Comparison of ENCODE assay signal across 21 mouse cellular contexts in genomic region chr11:106286987-106287386, GRCm38 (mm10). TPM values are rescaled to one million over a fixed set of nuclear protein-coding genes. Genes with fewer than 3 reads are reported as not detected.
A peak's percentile ranks its signal among the peaks of the same experiment; 100 is the strongest.
DNase-seq lines count a peak whose midpoint lies in the region; ATAC-seq and TF ChIP-seq lines count a peak whose summit lies in the region.
"Had no signal": no experiment of that assay in that cellular context is flagged by ENCODE, and none has a peak within 500 bp of the region (broad histone marks: within the 10 kb centered on the region; RNA-seq: fewer than 3 reads in every experiment).

No protein-coding gene starts in this region.

- no peak overlapping the region for H3K4me2 ChIP-seq in forebrain, embryonic 14.5 days (ENCODE audit: low read length)
- H3K4me2 ChIP-seq in limb, embryonic 15.5 days: no peak overlapping the region
- H3K4me2 ChIP-seq: hindbrain, embryonic 15.5 days; stomach, embryonic 15.5 days had no signal

- no peaks in the 10 kb centered on the region for H3K36me3 ChIP-seq in forebrain, embryonic 14.5 days (ENCODE audit: control insufficient read depth, insufficient read depth, low read length)
- H3K36me3 ChIP-seq in forebrain, embryonic 10.5 days (replicated peaks): no peaks in the 10 kb centered on the region
- no peaks in the 10 kb centered on the region for H3K36me3 ChIP-seq in limb, embryonic 15.5 days
- no peaks in the 10 kb centered on the region for H3K36me3 ChIP-seq in kidney, adult 2 months (ENCODE audit: control insufficient read depth, insufficient read depth, low read length)
- H3K36me3 ChIP-seq: hindbrain, embryonic 15.5 days; stomach, embryonic 15.5 days had no signal

- TF ChIP-seq POLR2A in kidney, adult 2 months (IDR thresholded peaks at IDR 0.05; ENCODE audit: low read depth, low read length): no peak

- no peaks in the 10 kb centered on the region for H3K4me1 ChIP-seq in forebrain, embryonic 14.5 days (ENCODE audit: control insufficient read depth, insufficient read depth, low read length)
- H3K4me1 ChIP-seq in forebrain, embryonic 10.5 days: no peaks in the 10 kb centered on the region; the same call in 1 of the 2 replicates
- peaks cover 19% of the 10 kb centered on the region for H3K4me1 ChIP-seq in limb, embryonic 15.5 days
- no peaks in the 10 kb centered on the region for H3K4me1 ChIP-seq in kidney, adult 2 months (ENCODE audit: control insufficient read depth, insufficient read depth, low read length)
- H3K4me1 ChIP-seq: hindbrain, embryonic 15.5 days; stomach, embryonic 15.5 days had no signal

- 66% methylated on average over 11 of the region's 11 CpGs for WGBS in forebrain, embryonic 14.5 days
- WGBS in forebrain, embryonic 10.5 days: 83% methylated on average over 11 of the region's 11 CpGs
- 31% methylated on average over 11 of the region's 11 CpGs for WGBS in limb, embryonic 15.5 days
- 63% methylated on average over 11 of the region's 11 CpGs for WGBS in kidney, adult 2 months

- H3K9ac ChIP-seq in forebrain, embryonic 14.5 days (ENCODE audit: low read length): no peak overlapping the region
- no peak overlapping the region for H3K9ac ChIP-seq in limb, embryonic 15.5 days
- H3K9ac ChIP-seq: hindbrain, embryonic 15.5 days; liver, embryonic 14.5 days; stomach, embryonic 15.5 days had no signal

- H3K27me3 ChIP-seq in forebrain, embryonic 14.5 days (replicated peaks; ENCODE audit: control insufficient read depth, insufficient read depth, low read length): no peaks in the 10 kb centered on the region
- no peaks in the 10 kb centered on the region for H3K27me3 ChIP-seq in forebrain, embryonic 10.5 days (ENCODE audit: poor library complexity, severe bottlenecking)
- H3K27me3 ChIP-seq in limb, embryonic 15.5 days: no peaks in the 10 kb centered on the region
- no peaks in the 10 kb centered on the region for H3K27me3 ChIP-seq in kidney, adult 2 months (replicated peaks; ENCODE audit: control insufficient read depth, insufficient read depth, low read length)
- H3K27me3 ChIP-seq: hindbrain, embryonic 15.5 days; stomach, embryonic 15.5 days had no signal

- no peak for TF ChIP-seq CTCF in kidney, adult 2 months (conservative IDR thresholded peaks at IDR 0.05; ENCODE audit: insufficient read depth, insufficient read length, low read depth, low read length)

- peak; percentile 29 for DNase-seq in forebrain, embryonic 14.5 days (ENCODE audit: low spot score)
- DNase-seq in forebrain, embryonic 10.5 days (ENCODE audit: extremely low spot score, low spot score): no peak
- DNase-seq in right cerebral cortex, postnatal 4 days: peak; percentile 47
- DNase-seq in right cerebral cortex, adult 2 months (ENCODE audit: low spot score in 2 of 2): no peak
- DNase-seq in cerebellum, adult 9-10 months: peak; percentile 93
- DNase-seq in kidney, adult 2 months: no peak
- DNase-seq in kidney, postnatal 10 days: no peak
- DNase-seq: adrenal gland, postnatal 36 days; B cell, adult 2 months; heart, adult 2 months; heart, postnatal 10 days; kidney, adult 8-10 months; midbrain, embryonic 14.5 days; thymus, postnatal 4 days had no signal

- H3K27ac ChIP-seq in forebrain, embryonic 14.5 days (ENCODE audit: low read depth, low read length): no peak overlapping the region
- no peak overlapping the region for H3K27ac ChIP-seq in forebrain, embryonic 10.5 days
- peak overlapping the region; percentile 80 for H3K27ac ChIP-seq in limb, embryonic 15.5 days
- no peak overlapping the region for H3K27ac ChIP-seq in kidney, adult 2 months (ENCODE audit: insufficient read depth, low read depth, low read length)
- H3K27ac ChIP-seq: heart, adult 2 months; hindbrain, embryonic 15.5 days; liver, embryonic 14.5 days; stomach, embryonic 15.5 days had no signal

- H3K4me3 ChIP-seq in forebrain, embryonic 14.5 days (ENCODE audit: low read depth, low read length): no peak overlapping the region
- no peak overlapping the region for H3K4me3 ChIP-seq in forebrain, embryonic 10.5 days
- H3K4me3 ChIP-seq in limb, embryonic 15.5 days: no peak overlapping the region
- H3K4me3 ChIP-seq in kidney, adult 2 months (ENCODE audit: insufficient read depth, low read depth, low read length): no peak overlapping the region
- H3K4me3 ChIP-seq: erythroblast, embryonic 14.5 days; heart, adult 2 months; hindbrain, embryonic 15.5 days; stomach, embryonic 15.5 days had no signal

- H3K9me3 ChIP-seq in forebrain, embryonic 14.5 days (replicated peaks; ENCODE audit: control insufficient read depth, low read length): no peaks in the 10 kb centered on the region
- no peaks in the 10 kb centered on the region for H3K9me3 ChIP-seq in forebrain, embryonic 10.5 days
- no peaks in the 10 kb centered on the region for H3K9me3 ChIP-seq in limb, embryonic 15.5 days
- H3K9me3 ChIP-seq: hindbrain, embryonic 15.5 days; stomach, embryonic 15.5 days had no signal

- ATAC-seq in forebrain, embryonic 14.5 days: no peak
- ATAC-seq in limb, embryonic 15.5 days (ENCODE audit: insufficient number of reproducible peaks, low FRiP score, low TSS enrichment, low read depth): no peak

RNA-seq across cellular contexts. Expression of gene Tcam1, which starts 10.5 kb away (rescaled TPM):
- 0.05 and 0.22 TPM in 2 replicates for polyA plus RNA-seq in forebrain, embryonic 14.5 days (2014; fragmentation: Nextera tagmentation; extraction: Ambion mirVana)
- polyA plus RNA-seq in forebrain, embryonic 10.5 days (2016; fragmentation: Nextera tagmentation; extraction: Ambion mirVana): 0.15 TPM in 2 replicates
- polyA plus RNA-seq in limb, embryonic 15.5 days (2015; fragmentation: Nextera tagmentation; extraction: Ambion mirVana): 0.41 and 0.53 TPM in 2 replicates
- polyA plus RNA-seq in kidney, adult 2 months (2012; rRNA removed): 0.02 and 0.03 TPM in 2 replicates
- polyA plus RNA-seq: erythroblast, embryonic 14.5 days had no signal

RNA-seq across cellular contexts. Expression of gene Smarcd2, which starts 14.2 kb away (rescaled TPM):
- polyA plus RNA-seq in forebrain, embryonic 14.5 days (2014; fragmentation: Nextera tagmentation; extraction: Ambion mirVana): 11.1 and 11.7 TPM in 2 replicates
- polyA plus RNA-seq in forebrain, embryonic 10.5 days (2016; fragmentation: Nextera tagmentation; extraction: Ambion mirVana): 20.5 and 20.7 TPM in 2 replicates
- polyA plus RNA-seq in limb, embryonic 15.5 days (2015; fragmentation: Nextera tagmentation; extraction: Ambion mirVana): 90.6 and 110 TPM in 2 replicates
- 70.0 and 77.9 TPM in 2 replicates for polyA plus RNA-seq in kidney, adult 2 months (2012; rRNA removed)

RNA-seq across cellular contexts. Expression of gene Gh, which starts 14.7 kb away (rescaled TPM):
- not detected in 2 replicates for polyA plus RNA-seq in forebrain, embryonic 14.5 days (2014; fragmentation: Nextera tagmentation; extraction: Ambion mirVana)
- polyA plus RNA-seq in forebrain, embryonic 10.5 days (2016; fragmentation: Nextera tagmentation; extraction: Ambion mirVana): not detected in 2 replicates
- not detected in 2 replicates for polyA plus RNA-seq in limb, embryonic 15.5 days (2015; fragmentation: Nextera tagmentation; extraction: Ambion mirVana)
- polyA plus RNA-seq in kidney, adult 2 months (2012; rRNA removed): 0.16 TPM in 1 of 2 replicates, not detected in the other
- polyA plus RNA-seq: cortical plate, adult 2 months; erythroblast, embryonic 14.5 days; heart, adult 2 months; hindbrain, embryonic 15.5 days; liver, embryonic 14.5 days; midbrain, embryonic 14.5 days; neural tube, embryonic 11.5 days; stomach, embryonic 15.5 days had no signal

RNA-seq across cellular contexts. Expression of gene Cd79b, which starts 27.6 kb away (rescaled TPM):
- polyA plus RNA-seq in forebrain, embryonic 14.5 days (2014; fragmentation: Nextera tagmentation; extraction: Ambion mirVana): 0.79 and 0.95 TPM in 2 replicates
- 0.82 and 1.2 TPM in 2 replicates for polyA plus RNA-seq in forebrain, embryonic 10.5 days (2016; fragmentation: Nextera tagmentation; extraction: Ambion mirVana)
- 2.9 and 3.7 TPM in 2 replicates for polyA plus RNA-seq in limb, embryonic 15.5 days (2015; fragmentation: Nextera tagmentation; extraction: Ambion mirVana)
- polyA plus RNA-seq in kidney, adult 2 months (2012; rRNA removed): 2.7 and 17.9 TPM in 2 replicates

RNA-seq across cellular contexts. Expression of gene Psmc5, which starts 31.0 kb away (rescaled TPM):
- polyA plus RNA-seq in forebrain, embryonic 14.5 days (2014; fragmentation: Nextera tagmentation; extraction: Ambion mirVana): 279 and 286 TPM in 2 replicates
- polyA plus RNA-seq in forebrain, embryonic 10.5 days (2016; fragmentation: Nextera tagmentation; extraction: Ambion mirVana): 431 and 435 TPM in 2 replicates
- polyA plus RNA-seq in limb, embryonic 15.5 days (2015; fragmentation: Nextera tagmentation; extraction: Ambion mirVana): 276 and 309 TPM in 2 replicates
- 52.5 and 66.9 TPM in 2 replicates for polyA plus RNA-seq in kidney, adult 2 months (2012; rRNA removed)

Comparison
In these comparisons a context has a peak if more than half of its experiments do, and no peak if none do; other contexts are left out.
1. DNase-seq: peak in forebrain, embryonic 14.5 days (single experiment), right cerebral cortex, postnatal 4 days (single experiment) and cerebellum, adult 9-10 months (single experiment); none in forebrain, embryonic 10.5 days (single experiment), right cerebral cortex, adult 2 months (0 of 2), kidney, adult 2 months (single experiment) and kidney, postnatal 10 days (single experiment).